Mouse (Mus musculus): ENCODE measurements around the gene Fam240a. TPM values are rescaled to one million over a fixed set of nuclear protein-coding genes. Genes with fewer than 3 reads are reported as not detected.

Gene Fam240a
- total RNA-seq, 2 experiments from 2014 or later, result not detected

DNA sequence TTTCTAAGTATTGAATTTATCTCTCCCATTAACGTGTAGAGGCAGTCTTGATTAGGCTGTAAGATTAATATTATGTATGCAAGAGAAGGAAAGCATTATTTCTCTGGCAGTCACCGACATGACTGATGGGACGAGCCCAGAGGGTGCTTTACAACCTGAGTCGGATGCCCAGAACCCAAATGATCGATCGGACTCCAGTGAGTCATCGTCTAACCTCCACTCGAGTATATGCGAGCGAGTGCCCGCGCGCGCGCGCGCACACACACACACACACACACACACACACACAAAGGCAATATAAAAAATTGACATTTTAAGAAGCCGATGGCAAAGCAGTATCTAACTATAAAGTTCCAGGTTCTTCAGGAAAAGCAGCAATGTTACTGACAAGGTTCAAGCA lies 28.7 kb upstream of the Fam240a start:
- no peak for DNase-seq

DNA sequence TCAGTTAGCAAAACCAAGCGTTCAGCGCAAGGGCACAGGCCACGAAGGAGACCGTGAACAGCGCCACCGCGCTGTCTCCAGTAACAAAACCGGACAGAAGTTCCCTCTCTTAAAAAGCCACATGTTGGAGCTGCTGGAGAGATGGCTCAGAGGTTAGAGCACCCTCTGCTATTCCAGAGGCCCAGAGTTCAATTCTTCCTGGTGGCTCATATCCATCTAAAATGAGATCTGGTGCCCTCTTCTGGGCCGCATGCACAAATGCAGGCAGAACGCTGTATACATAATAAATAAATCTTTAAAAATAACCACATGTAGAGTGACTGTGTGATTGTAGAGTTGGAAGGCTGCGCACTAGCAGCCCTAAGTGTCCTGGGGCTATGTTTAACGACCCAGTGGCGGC lies 27.6 kb upstream of the Fam240a start:
- no peak for DNase-seq

DNA sequence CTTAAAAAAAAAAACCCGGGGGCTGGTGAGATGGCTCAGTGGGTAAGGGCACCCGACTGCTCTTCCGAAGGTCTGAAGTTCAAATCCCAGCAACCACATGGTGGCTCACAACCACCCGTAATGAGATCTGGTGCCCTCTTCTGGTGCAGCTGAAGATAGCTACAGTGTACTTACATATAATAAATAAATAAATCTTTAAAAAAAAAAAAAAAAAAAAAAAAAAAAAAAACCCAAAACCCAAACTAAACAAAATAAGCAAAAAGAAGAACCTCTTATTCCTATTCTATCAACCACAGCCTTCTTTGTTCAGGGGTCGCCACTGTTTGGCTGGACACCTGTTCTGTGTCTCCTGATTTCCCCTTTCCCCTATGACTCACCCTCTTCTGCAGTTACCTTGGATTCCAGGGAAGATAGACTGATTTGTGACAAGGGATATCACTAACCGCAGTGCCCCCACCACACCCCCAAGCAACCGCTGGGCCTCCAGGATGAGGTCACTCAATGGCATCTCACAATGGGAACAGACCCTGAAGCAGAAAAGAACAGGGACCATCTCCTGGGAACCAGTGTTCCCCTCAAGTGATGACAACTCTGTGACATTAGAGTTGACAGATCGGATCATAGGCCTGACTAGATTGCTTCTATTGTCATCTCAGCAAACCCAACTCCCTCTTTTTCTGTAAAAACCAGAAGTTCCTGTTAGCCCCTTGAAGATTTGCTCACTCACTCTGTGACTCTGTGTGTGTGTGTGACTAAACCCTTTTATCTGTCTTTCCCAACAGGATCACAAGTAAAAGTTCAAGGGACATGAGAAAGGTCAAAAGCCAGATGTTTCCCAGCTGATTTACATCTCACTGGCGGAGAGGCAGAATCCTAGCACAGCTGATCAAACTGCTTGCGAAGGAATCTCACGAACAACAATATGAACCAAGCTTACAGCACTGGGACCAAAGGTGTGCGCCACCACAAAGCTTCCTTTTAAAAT lies 21.1 kb upstream of the Fam240a start:
- peak; percentile 40 to 44 for DNase-seq

DNA sequence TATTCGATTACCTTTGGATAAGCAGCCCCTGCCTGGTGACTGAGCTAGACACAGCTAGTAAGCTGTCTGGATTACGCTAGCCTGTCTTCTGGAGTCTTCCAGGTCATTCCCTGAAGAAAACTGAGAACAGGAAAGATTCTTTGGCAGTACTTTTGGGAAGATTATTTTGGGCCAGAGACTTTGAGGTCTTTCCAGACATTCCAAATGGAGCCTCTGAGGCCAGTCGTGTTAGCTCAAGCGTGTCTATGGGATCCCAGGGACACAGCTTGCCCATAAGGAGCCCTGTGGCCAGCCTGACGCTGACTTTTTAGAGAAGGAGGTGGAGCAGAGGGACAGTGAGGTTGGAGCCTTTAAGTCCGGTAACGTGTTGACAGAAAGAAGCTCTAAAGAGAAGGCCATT lies 19.3 kb upstream of the Fam240a start:
- DNase-seq, result no peak

DNA sequence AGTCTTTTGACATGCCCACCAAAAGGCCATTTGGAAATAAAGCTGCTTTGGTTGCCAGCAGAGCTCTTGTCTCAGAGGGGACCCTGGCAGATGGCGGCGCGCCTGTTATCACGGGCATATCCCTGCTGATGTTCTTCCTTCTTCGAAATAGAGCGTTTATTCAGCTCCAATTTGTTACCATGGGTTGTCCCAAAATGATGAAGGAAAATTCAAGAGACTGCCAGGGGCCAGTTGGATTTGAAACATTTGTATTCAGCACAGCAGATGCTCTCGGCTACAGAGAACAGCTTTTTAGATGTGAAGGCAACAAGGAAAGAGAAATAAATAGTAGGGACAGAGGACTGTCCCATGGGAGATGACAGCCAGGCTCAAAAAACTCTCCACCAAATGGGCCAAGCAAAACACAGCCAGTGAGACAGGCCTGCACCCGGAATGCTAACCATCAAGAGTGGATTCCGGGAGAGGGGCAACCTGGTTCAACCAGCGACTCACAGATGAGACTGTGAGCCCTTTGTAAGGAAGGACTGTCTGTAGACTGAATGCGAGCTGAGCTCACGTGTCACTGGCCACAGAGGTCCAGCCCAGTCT lies 17.3 kb upstream of the Fam240a start:
- DNase-seq, result no peak

DNA sequence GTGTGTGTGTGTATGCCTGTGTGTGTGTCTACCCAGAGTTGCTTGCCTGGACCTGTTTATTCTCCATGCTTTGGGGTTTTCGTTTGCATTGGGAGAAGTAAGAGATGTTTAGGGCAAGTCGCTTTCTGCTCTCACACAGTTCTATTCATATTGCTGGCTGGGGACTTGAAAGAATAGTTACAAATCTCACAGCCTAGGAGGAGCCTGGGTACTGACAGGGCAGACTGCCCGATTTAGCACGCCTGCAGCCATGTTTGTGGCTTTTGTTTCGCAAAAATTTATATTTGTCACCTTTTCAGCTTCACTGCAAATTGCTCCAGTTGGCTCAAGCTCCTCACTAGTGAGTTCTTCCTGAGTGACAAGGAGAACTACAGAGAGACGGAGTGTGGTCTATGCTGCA lies 14.9 kb upstream of the Fam240a start:
- DNase-seq, result no peak

DNA sequence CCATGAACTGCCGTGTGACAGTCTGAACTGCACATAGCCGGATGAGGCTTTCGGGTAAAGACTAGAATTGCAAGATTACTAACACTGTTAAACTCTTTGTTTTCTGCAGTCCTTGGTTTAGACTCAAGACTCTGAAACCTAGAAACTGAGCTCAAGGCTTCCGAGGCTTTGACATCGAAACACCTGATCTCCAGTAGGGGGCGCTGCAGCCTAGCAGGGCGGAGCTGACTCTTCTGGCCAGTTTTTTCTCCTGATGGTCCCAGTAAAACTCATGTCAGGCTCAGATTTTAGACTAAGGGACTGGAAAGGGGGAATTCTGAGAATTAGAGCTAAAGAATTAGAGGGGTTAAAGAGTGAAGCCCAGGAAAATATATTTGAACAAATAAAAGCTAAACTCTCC lies 6.1 kb upstream of the Fam240a start:
- peak; percentile 81 to 90 for DNase-seq

DNA sequence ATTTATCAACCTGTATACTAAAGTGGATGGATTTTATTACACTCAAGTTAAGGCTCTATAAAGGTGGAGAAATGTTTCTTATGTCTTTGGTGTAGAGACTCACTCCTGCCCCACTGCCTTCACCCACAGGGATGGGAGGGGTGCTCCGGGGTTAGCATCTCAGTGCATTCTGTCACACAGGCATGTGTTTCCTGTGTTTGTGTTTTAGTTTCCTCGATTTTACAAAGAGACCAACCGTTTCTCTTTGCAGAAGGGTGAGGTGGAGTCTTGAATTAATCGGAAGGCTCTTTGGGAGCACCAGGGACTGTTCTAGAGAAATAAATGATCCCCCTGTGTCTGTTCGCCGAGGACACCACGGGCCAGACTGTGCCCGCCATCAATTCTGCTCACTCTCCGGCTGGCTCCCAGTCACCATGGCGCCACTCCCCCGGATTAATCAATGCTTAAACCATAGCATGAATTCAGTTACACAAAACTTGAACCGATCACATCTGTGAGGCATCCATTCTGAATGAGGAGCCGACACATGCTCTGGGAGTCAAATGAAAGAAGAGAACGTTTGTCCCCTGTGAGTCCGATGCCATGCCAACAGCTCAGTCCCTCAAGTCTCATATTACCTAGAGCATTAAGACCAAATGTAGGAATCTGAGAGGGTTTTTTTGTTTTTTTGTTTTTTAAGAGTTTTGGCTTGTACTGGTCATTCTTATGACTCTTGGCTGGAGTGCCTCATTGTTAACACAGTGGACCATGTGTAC lies 4.2 kb upstream of the Fam240a start:
- no peak for DNase-seq

DNA sequence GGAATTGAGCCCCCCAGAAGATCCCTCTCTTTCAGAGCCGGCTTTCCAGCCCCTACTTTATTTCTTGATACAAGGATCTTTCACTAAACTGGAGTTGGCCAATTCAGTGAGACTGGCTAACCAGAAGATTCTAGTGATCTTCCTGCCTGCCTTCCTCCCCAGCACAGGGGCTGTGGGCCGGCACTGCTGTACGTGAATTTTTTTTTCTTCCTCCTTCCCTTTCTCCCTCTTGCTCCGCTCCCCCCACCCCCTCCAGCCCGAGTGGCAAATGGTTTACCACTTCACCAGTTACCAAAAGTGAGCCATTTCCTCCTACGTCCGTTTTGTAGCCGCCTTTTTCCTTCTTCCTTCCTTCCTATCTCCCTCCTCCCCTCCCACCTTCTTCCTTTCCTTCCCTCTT lies 1.2 kb downstream of the Fam240a start:
- no peak for DNase-seq

DNA sequence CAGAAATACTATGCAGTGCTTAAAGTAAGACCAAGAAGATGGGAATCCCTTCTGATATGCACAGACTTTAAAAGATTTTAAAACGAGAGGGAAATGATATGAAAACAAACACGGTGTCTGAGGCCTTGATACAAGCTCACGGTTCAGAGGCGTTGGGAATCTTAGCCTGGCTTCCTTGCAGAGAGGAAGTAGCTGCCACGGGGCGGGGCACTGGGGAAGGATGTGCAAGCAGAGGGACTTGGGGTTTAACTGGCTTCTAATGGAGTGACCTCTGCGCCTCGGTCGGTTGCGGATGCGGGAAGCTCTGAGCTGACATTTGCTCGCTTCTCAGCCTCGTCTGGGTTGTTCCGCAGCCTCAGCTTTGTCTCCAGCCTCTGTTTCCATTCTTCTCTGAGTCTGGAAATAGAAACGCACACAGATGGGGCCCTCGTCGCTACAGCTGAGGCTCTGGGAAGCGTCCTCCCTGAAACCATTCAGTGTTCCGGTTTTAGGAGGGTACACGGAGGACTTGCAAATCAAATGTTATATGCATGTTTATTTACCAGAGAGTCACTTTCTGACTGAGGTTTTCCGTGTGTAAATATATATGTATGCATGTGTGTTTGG lies 1.9 kb downstream of the Fam240a start:
- DNase-seq, result no peak

DNA sequence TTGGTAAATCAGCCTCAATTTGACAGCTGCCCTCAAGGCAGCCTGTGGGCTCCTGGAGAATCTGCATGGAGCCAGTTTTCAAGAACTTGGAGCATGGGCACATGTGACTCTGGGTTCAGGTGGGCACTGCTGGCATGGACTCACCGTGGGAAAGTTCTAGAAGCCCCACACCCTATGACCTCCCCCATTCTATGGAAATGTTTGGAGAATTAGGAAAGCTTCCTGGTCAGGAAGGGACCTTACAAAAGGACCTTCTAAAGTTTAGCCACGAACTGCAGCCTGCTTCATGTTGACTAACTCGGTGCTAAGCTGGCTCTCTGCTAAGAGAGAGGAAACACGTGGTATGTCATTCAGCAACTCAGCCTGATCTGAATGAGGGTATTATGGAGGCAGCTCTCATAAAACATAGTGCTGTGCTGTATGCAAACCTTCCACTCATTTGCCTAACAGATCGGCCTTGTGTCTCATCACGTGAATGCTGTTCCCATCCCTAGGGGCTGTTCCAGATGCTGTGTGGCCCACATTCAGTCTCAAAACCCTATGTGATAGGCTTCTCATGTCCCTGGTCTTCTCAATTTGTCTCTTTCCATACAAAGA lies 7.2 kb downstream of the Fam240a start:
- no peak for DNase-seq

DNA sequence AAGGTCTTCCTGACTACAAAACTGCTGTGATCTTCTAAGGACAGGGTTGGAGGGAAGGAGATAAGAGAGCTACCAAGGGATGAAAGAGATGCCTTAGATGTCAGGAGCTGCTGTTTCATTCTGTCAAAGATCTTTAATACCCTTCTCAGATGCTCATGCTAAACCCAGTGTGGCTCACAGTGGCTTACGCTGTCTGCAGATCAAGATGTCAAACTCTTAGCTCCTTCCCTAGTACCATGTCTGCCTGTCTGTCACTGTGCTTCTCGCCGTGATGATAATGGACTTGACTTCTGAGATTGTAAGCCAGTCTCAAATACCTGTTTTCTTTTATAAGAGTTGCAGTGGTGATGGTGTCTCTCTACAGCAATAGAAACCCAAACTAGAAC lies 8.0 kb downstream of the Fam240a start:
- no peak for DNase-seq

DNA sequence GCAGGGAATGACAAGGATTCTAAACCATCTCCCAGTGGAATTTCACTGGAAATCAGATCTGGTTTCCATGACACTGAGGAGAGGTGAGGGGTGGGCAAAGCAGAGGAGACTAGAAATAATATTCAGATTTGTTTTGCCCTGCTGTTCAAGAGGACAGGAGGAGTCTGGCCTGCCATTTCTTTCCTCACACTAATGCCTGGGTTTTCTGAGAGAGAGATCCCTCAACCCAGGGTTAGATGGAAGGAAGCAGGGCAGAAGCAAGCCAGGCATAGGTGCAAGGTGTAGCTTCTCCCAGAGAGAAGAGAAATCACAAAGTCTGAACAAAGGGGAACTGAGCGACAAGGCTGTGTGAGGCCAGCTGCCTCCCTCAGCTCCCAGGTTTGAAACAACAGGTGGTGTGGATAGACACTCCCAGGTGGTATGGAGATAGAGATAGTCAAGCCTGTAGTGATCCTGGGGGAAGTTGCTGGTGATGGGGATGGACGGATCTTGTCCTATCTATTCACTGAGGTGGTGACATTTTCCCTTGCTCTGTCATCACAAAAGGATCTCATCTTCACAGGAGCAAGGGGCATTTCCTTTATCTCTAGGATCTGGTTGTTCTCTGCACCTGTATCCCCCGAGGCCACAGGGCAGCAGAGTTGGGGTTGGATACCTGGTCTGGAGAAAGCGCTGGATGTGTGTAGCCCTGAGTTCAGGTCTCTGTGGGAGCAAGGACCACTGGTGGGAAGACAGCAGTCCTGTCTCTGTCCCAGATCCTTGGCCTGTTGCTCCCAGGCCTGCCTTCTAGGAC lies 8.6 kb downstream of the Fam240a start:
- DNase-seq, result no peak

DNA sequence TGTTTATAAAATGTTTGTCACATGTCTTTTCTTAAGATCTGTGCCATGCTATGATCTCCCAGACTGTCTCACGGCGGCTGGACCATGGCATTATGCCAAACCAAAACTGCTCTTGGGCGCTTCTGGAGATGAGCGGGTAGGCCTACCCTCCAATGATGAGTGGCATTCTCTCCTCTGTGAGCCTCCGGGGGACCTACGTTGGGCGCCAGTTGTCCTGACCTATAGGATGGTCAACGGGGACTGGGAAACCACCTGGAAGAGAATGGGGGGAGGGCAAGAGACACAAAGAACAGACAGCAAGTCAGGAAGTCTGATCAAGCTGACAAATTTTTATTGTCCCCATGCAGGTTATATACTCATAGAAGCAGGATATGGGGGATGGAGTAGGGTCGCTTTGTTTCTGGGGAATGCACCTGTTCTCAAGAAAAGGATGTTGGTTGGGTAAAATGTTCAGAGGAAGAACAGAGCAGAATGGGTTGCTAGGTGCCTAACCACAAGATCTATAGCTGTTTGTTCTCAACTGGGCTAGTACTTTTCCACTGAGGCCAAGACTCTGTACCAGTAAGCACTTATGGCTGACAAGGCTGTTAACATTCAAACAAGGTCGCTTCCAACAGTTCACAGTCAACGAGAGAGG lies 9.3 kb downstream of the Fam240a start:
- DNase-seq, result no peak

DNA sequence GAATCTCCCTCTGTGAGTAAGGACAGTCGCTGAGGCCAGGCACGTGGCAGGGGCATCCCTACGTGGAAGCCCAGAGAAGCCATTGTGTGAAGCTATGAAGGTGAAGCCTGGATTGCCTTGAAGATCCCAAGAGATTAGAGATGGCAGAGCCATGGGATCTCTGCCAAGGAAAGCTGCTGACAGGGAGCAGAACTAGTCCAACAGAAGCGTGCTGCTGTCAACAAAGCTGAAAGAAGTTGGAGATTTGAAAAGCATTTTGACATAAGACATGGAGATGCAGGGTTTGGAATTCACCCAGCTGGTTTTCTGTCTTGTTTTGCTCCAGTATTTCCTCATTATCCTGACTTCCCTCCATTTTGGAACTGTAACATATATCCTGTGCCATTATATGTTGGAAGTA lies 14.4 kb downstream of the Fam240a start:
- no peak for DNase-seq

DNA sequence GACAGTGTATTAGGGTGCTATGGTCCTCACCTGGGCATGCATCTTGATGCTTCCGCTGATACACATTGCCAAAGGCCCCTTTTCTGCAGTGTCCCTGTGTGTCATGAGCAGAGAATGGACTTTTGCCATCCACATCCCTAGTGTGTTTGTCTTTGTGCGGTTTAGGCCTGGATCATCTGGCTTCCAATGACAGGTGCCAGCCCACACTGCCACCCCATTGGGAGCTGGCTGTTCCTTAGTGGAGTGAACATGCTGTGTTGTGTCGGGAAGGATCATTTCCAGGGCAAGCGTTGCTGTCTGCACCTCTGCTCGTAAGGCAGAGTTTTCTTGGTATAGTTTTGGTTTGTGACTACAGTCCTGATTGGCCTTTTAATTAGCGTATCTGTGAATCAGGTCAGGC lies 15.5 kb downstream of the Fam240a start:
- no peak for DNase-seq

DNA sequence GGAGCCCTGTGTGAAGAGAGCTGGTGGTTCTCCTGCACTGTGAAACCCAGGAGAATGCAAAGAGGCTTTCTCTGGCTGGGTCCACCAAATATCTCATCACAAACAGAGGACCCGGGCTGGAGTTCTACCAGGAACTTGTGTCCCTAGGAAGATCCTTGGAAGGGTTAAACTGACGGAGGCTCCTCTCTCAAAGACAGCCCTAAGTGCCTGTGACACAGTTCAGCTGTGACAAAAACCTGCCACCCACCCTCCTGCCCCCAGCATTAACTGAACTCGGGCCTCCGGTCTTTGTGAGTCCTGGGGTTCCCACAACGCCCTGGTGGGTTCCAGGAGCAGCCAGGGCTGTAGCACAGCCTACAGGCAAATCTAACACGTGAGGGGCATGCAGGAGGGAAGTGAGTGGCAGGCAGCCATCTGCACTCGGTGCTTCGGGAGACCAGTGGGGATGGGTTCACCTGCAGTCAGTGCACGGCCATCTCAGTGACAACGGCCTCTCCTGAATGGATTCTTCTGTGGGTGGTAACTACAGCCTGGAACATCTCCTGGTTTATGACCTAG lies 17.1 kb downstream of the Fam240a start:
- DNase-seq, result no peak

DNA sequence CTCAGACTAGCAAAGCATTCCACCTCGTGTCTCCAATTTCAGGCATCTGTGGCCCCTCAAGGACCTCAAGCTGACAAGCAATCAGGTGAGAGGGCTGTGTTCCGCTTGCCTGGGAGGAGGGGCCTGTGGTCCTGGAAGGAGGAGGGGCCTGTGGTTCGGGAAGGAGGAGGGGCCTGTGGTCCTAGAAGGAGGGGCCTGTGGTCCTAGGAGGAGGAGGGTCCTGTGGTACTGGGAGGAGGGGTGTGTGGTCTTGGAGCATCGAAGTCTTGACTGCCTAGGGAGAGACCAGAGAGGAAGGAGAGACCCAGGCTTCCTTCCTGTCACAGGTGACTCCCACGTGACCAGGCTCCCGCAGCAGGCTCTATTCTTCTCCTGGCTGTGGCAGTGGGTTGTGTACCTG lies 20.1 kb downstream of the Fam240a start:
- no peak for DNase-seq

DNA sequence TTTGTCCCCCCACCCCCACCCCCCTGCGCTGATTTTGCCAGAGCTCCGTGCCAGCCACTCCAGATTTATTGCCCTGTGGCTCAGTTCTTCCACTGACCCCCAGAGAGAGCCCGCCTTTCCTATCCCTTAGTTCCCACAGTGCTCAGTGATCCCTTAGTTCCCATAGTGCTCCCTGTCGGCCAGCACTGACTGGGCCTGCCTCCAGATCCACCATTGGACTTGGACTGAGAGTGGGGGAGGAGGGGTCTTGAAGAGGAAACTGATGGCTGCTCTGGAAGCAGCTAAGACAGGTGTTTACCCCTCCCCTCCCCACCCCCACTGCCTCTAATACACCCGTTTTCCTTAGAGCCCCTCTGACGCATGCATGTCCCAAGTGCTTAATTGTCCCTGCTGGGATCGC lies 20.7 kb downstream of the Fam240a start:
- DNase-seq, result no peak

DNA sequence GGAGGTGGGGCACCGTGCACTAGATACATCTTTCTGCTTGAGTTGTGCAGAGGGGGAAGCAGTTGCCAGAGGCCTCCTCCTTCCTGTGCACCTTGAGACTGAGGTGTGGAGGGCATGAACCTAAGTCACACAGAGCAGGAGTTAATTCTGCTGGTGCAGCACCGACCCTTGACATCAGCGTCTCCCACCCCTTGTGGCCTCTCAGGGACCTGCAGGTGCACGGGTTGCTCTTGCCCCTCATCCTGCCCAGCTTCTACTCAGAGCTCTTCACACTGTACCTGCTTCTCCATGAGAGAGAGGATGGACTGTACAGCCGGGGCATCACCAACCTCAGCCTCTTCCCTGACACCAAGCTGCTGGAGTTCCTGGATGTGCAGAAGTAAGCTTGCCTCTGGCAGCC lies 21.2 kb downstream of the Fam240a start:
- no peak for DNase-seq

DNA sequence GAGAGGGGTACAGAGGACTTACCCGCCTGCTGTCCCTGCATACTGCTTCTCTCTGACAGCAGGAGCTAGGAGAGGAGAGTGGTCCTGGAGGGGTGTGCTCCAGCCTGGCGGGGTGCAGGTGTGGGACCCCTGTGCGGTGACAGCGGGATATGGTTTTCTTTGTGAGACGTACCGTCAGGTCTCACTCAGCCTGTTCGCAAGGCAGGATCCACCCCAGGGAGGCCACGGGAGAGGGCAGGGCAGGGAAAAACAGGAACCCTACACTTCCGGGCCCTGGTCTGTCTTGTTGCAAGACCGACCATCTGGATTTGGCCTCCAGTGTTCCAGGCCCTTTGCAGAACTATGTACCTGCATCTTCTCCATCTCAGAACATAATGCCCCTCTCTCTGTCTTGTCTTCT lies 23.2 kb downstream of the Fam240a start:
- DNase-seq, result no peak
